Mouse (Mus musculus) midbrain, postnatal 0 days (tissue): ENCODE measurements around the gene Phka1. TPM values are rescaled to one million over a fixed set of nuclear protein-coding genes. Genes with fewer than 3 reads are reported as not detected.

Source experiments
- ATAC-seq: fragments of 200-750 bp; cut with Nextera tagmentation; 2 replicates; pipeline ENCODE4 v1.8.0; 2017; ENCODE audit warnings: moderate number of reproducible peaks, mild to moderate bottlenecking, moderate TSS enrichment, moderate library complexity; ENCODE audit not compliant: low FRiP score
- DNase-seq: peaks from one replicate; pipeline ENCODE4 v3.0.0-alpha.2; 2015; ENCODE audit warnings: low spot score
- H3K27ac ChIP-seq: fragments of 300-500 bp; sonication (generic); 2 replicates; pipeline ENCODE4 v1.5.1; 2014; ENCODE audit warnings: low read depth, mild to moderate bottlenecking, low read length, mixed read lengths
- H3K27me3 ChIP-seq: fragments of 300-500 bp; sonication (generic); 2 replicates; pipeline ENCODE4 v1.6.1; 2014; ENCODE audit warnings: low read length, control low read depth, mixed read lengths; ENCODE audit not compliant: insufficient read depth
- H3K36me3 ChIP-seq: fragments of 300-500 bp; sonication (generic); 2 replicates; pipeline ENCODE4 v1.6.1; 2014; ENCODE audit warnings: low read length, control low read depth, mixed read lengths; ENCODE audit not compliant: insufficient read depth
- H3K4me1 ChIP-seq: fragments of 300-500 bp; sonication (generic); 2 replicates; pipeline ENCODE4 v1.6.1; 2014; ENCODE audit warnings: mild to moderate bottlenecking, control low read depth, antibody characterized with exemption, low read length, mixed read lengths; ENCODE audit not compliant: insufficient read depth
- H3K4me2 ChIP-seq: fragments of 300-500 bp; sonication (generic); 2 replicates; pipeline ENCODE4 v1.6.1; 2014; ENCODE audit warnings: low read depth, mild to moderate bottlenecking, low read length, mixed read lengths; ENCODE audit not compliant: poor library complexity, severe bottlenecking
- H3K4me3 ChIP-seq: fragments of 300-500 bp; sonication (generic); 2 replicates; pipeline ENCODE4 v1.5.1; 2014; ENCODE audit warnings: low read depth, mild to moderate bottlenecking, low read length, moderate library complexity
- H3K9ac ChIP-seq: fragments of 300-500 bp; sonication (generic); replicated peaks from 2 replicates; pipeline ENCODE4 v1.6.1; 2014; ENCODE audit warnings: mild to moderate bottlenecking, low read length, moderate library complexity, mixed read lengths; ENCODE audit not compliant: poor library complexity, severe bottlenecking
- H3K9me3 ChIP-seq: fragments of 300-500 bp; sonication (generic); 2 replicates; pipeline ENCODE4 v1.6.1; 2016; ENCODE audit warnings: low read length, control low read depth
- CTCF ChIP-seq: IDR thresholded peaks from 2 replicates; pipeline ENCODE4 v1.5.1; 2016; ENCODE audit warnings: antibody characterized with exemption, mild to moderate bottlenecking
- WGBS: fragments of 180-500 bp; shearing (Covaris S2); extraction: QIAGEN DNeasy Blood & Tissue Kit; methylation state at CpG from one replicate; pipeline ENCODE4 v1.1.7; 2014; 5-methylcytosine and 5-hydroxymethylcytosine counted together
- polyA plus RNA-seq: library from polyadenylated mRNA; unstranded; fragments of >200 nt; fragmentation: Nextera tagmentation; extraction: Ambion mirVana; gene quantifications from 2 replicates; pipeline ENCODE4 v1.2.1, GENCODE M21; 2015
- total RNA-seq: library from RNA; depleted of rRNA; stranded (reverse); fragments of >200 nt; gene quantifications from 2 replicates; pipeline ENCODE4 v1.2.3, GENCODE M21; 2014; rRNA removed

Phka1 gene
- total and polyA plus RNA-seq, 2 experiments from 2014 or later = 6.6 to 8.7 TPM

- 83% methylated on average over 7 of the region's 7 CpGs for WGBS
- DNase-seq = no peak
These were observed 158.5 kb downstream of the Phka1 start for GRCm38 (mm10) chrX:102485575-102485974.

GRCm38 (mm10) chrX:102479665-102480064 is 164.4 kb downstream of the Phka1 start:
- H3K27ac ChIP-seq = no peak overlapping the region
- 71% methylated on average over 4 of the region's 4 CpGs for WGBS
- H3K36me3 ChIP-seq = 0 out of 2 replicates have a peak, but pooled peaks cover 2% of the 10 kb centered on the region
- H3K9ac ChIP-seq = no peak overlapping the region
- DNase-seq (no peak), ATAC-seq (no peak)
- no peaks in the 10 kb centered on the region; the same call in 1 of the 2 replicates for H3K27me3 ChIP-seq
- H3K4me3 ChIP-seq = no peak overlapping the region
- H3K9me3 ChIP-seq = no peaks in the 10 kb centered on the region
- no peak overlapping the region for H3K4me2 ChIP-seq
- TF ChIP-seq CTCF = no peak
- H3K4me1 ChIP-seq = no peaks in the 10 kb centered on the region

More at GRCm38 (mm10) chrX:102485575-102485974, 158.5 kb downstream of the Phka1 start:
- Histone ChIP-seq H3K9me3 (no peaks in the 10 kb centered on the region), H3K9ac (no peak overlapping the region), H3K4me1 (no peaks in the 10 kb centered on the region), H3K4me3 (no peak overlapping the region), H3K27ac (no peak overlapping the region), H3K27me3 (no peaks in the 10 kb centered on the region; the same call in 1 of the 2 replicates), H3K4me2 (no peak overlapping the region), H3K36me3 (0 out of 2 replicates have a peak, but pooled peaks cover 2% of the 10 kb centered on the region)
- 0 out of 2 replicates have a peak, but pooled peaks have one; percentile 16 for TF ChIP-seq CTCF
- ATAC-seq = no peak

- Histone ChIP-seq H3K36me3 (0 out of 2 replicates have a peak, but pooled peaks cover 2% of the 10 kb centered on the region), H3K9ac (no peak overlapping the region), H3K4me2 (no peak overlapping the region), H3K27ac (no peak overlapping the region), H3K4me3 (no peak overlapping the region), H3K27me3 (no peaks in the 10 kb centered on the region; the same call in 1 of the 2 replicates), H3K9me3 (no peaks in the 10 kb centered on the region), H3K4me1 (no peaks in the 10 kb centered on the region)
- ATAC-seq (no peak), DNase-seq (peak; percentile 77)
- 24% methylated on average over 4 of the region's 4 CpGs for WGBS
- peak; percentile 83 for TF ChIP-seq CTCF
These were observed 165.1 kb downstream of the Phka1 start for GRCm38 (mm10) chrX:102478965-102479364.

GRCm38 (mm10) chrX:102478481-102478880 is 165.6 kb downstream of the Phka1 start:
- no peak overlapping the region for H3K4me3 ChIP-seq
- no peak overlapping the region for H3K9ac ChIP-seq
- H3K36me3 ChIP-seq = 0 out of 2 replicates have a peak, but pooled peaks cover 2% of the 10 kb centered on the region
- H3K4me2 ChIP-seq = no peak overlapping the region
- ATAC-seq = no peak
- no peaks in the 10 kb centered on the region; the same call in 1 of the 2 replicates for H3K27me3 ChIP-seq
- DNase-seq = no peak
- TF ChIP-seq CTCF = no peak
- no peaks in the 10 kb centered on the region for H3K9me3 ChIP-seq
- H3K4me1 ChIP-seq = no peaks in the 10 kb centered on the region
- WGBS = 90% methylated on average over 3 of the region's 3 CpGs
- H3K27ac ChIP-seq = no peak overlapping the region

- Histone ChIP-seq H3K27me3 (no peaks in the 10 kb centered on the region; the same call in 1 of the 2 replicates), H3K9me3 (no peaks in the 10 kb centered on the region), H3K4me3 (no peak overlapping the region), H3K27ac (no peak overlapping the region), H3K4me2 (no peak overlapping the region), H3K36me3 (no peaks in the 10 kb centered on the region), H3K4me1 (no peaks in the 10 kb centered on the region), H3K9ac (no peak overlapping the region)
- peak; percentile 81 for TF ChIP-seq CTCF
- peak; percentile 72; the same call in 1 of the 2 replicates for ATAC-seq
- 34% methylated on average over 3 of the region's 3 CpGs for WGBS
- DNase-seq = peak; percentile 69
These were observed 167.3 kb downstream of the Phka1 start for GRCm38 (mm10) chrX:102476784-102477183.

- TF ChIP-seq CTCF = no peak
- no peak for ATAC-seq
- no peak for DNase-seq
- Histone ChIP-seq H3K36me3 (no peaks in the 10 kb centered on the region), H3K9me3 (no peaks in the 10 kb centered on the region), H3K27me3 (no peaks in the 10 kb centered on the region), H3K4me3 (no peak overlapping the region), H3K27ac (no peak overlapping the region), H3K4me2 (no peak overlapping the region), H3K9ac (no peak overlapping the region), H3K4me1 (no peaks in the 10 kb centered on the region)
- 78% methylated on average over 5 of the region's 5 CpGs for WGBS
These were observed 168.5 kb downstream of the Phka1 start for GRCm38 (mm10) chrX:102475555-102475954.

Other genes starting within 250 kb of the Phka1 start
- gene Hdac8, start 138.9 kb downstream of the Phka1 start, total RNA-seq = 8.7 and 15.5 TPM in 2 replicates
- 9.1 and 9.2 TPM in 2 replicates for gene Hdac8, start 138.9 kb downstream of the Phka1 start, polyA plus RNA-seq
- not detected in 2 replicates for gene Gm3880, start 42.7 kb upstream of the Phka1 start, total RNA-seq
- gene Gm3880, start 42.7 kb upstream of the Phka1 start, polyA plus RNA-seq = not detected in 2 replicates
- not detected in 2 replicates for gene Gm9112, start 63.4 kb upstream of the Phka1 start, total RNA-seq
- not detected in 2 replicates for gene Gm9112, start 63.4 kb upstream of the Phka1 start, polyA plus RNA-seq
- not detected in 2 replicates for gene Dmrtc1b, start 63.6 kb upstream of the Phka1 start, total RNA-seq
- gene Dmrtc1b, start 63.6 kb upstream of the Phka1 start, polyA plus RNA-seq = not detected in 2 replicates
- not detected in 2 replicates for gene Dmrtc1c1, start 158.7 kb upstream of the Phka1 start, total RNA-seq
- not detected in 2 replicates for gene Dmrtc1c1, start 158.7 kb upstream of the Phka1 start, polyA plus RNA-seq
- not detected in 2 replicates for gene Dmrtc1c2, start 210.4 kb upstream of the Phka1 start, total RNA-seq
- not detected in 2 replicates for gene Dmrtc1c2, start 210.4 kb upstream of the Phka1 start, polyA plus RNA-seq
- not detected in 2 replicates for gene 1700031F05Rik, start 223.7 kb upstream of the Phka1 start, total RNA-seq
- gene 1700031F05Rik, start 223.7 kb upstream of the Phka1 start, polyA plus RNA-seq = not detected in 2 replicates